Mouse (Mus musculus): ENCODE results near the gene Gm7075. TPM values are rescaled to one million over a fixed set of nuclear protein-coding genes. Genes with fewer than 3 reads are reported as not detected.

Gm7075 gene
- total and polyA plus RNA-seq, 2 experiments from 2014 or later: not detected

DNA sequence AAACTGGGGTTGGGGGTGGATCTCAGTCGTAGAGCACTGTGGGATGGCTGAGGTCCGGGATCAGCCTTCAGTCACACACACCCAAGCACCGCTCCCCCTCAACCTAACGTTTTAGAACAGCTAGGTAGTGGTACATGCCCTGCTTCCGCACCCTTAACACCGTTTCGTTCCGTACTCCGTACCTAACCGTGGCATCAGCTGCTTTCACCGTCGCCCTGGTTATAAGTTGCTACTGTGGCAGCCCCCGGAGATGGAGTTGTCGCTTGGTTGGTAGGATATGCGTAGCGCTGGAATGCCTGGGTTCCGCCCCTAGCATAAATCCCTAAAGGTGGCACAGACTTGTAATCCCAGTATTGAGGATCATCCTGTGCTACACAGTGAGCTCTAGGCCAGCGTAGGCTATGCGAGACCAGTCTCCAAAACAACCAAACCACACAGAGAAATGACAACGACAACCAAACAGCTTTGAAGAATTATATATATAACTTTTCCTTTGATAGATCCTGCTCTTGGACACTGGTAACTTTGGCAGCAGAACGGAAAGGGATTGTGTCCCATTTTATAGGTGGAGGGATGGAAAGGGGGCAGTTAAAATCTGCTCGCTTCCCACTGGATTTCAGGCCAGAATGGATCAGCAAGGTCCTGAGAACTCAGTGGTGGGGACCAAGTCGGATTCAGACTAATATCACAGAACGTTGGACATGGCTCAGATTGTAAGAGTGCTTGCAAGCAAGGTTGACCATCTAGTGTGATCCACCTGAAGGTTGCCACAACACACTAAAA, 39.9 kb downstream of the Gm7075 start, which contains the start of gene Sirt1:
Gene Sirt1, minus strand, starts transcription at position 207 of the 783 bp plus-strand sequence.
- no peaks in the 10 kb centered on the region for H3K36me3 ChIP-seq (ENCODE audit: insufficient read depth, low read length)
- H3K4me3 ChIP-seq (ENCODE audit: low read length): peak within 1 kb of the TSS; percentile 50
- DNase-seq (ENCODE audit: low spot score): peak; percentile 14
- WGBS: 4% methylated on average over 24 of the region's 24 CpGs
- peak within 1 kb of the TSS; percentile 90 for H3K4me2 ChIP-seq (ENCODE audit: low read depth, low read length)
- H3K4me1 ChIP-seq (ENCODE audit: insufficient read depth, low read length): no peaks in the 10 kb centered on the region
- peak within 1 kb of the TSS; percentile 66 for H3K9ac ChIP-seq (replicated peaks; ENCODE audit: low read length)
- no peak for TF ChIP-seq CTCF (IDR thresholded peaks at IDR 0.05; ENCODE audit: low read depth)
- no peaks in the 10 kb centered on the region for H3K27me3 ChIP-seq (ENCODE audit: insufficient read depth, low read length)
- ATAC-seq: no peak
- H3K27ac ChIP-seq: peak within 1 kb of the TSS; percentile 62
- H3K9me3 ChIP-seq (ENCODE audit: low read length): no peaks in the 10 kb centered on the region

DNA sequence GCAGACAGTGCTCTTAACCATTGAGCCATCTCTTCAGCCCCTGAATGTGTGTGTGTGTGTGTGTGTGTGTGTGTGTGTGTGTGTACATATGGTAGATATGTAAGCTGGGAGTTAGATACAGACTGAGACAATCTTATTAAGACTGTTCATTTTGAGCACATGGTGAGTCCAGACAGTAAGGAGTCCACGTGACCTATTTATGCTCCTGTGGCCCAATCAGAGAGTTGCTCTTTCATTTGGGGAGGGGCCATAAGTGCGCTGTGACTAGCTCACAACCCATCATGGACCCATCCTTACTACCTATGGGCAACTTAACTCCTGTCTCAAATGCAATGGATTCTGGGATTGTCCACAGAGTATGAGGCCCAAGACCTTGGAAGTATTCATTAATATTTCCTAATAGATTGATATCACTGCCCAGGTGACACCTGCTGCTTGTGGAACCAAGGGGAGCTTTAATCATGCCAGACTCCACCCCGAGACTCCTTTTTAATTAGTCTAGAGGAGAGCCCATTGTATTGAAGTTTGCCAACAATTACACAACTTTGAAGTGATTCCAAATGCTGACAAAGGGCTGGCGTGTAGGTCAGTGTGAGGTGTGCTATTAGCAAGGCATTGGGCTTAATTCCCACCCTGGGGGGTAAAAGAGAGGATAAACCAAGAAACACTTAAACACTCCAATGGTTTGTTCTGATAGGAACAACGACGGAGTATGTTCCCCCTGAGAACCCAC, 42.5 kb downstream of the Gm7075 start:
- H3K27ac ChIP-seq: no peak overlapping the region
- H3K9me3 ChIP-seq (ENCODE audit: low read length): no peaks in the 10 kb centered on the region
- H3K4me2 ChIP-seq (ENCODE audit: low read depth, low read length): no peak overlapping the region
- ATAC-seq: no peak
- H3K4me3 ChIP-seq (ENCODE audit: low read length): no peak overlapping the region
- no peaks in the 10 kb centered on the region for H3K27me3 ChIP-seq (ENCODE audit: insufficient read depth, low read length)
- H3K36me3 ChIP-seq (ENCODE audit: insufficient read depth, low read length): no peaks in the 10 kb centered on the region
- 69% methylated on average over 6 of the region's 6 CpGs for WGBS
- DNase-seq (ENCODE audit: low spot score): no peak
- H3K9ac ChIP-seq (replicated peaks; ENCODE audit: low read length): no peak overlapping the region
- TF ChIP-seq CTCF (IDR thresholded peaks at IDR 0.05; ENCODE audit: low read depth): no peak
- H3K4me1 ChIP-seq (ENCODE audit: insufficient read depth, low read length): no peaks in the 10 kb centered on the region

GRCm38 (mm10) chr10:63377468-63377867, 44.1 kb downstream of the Gm7075 start:
- DNase-seq (ENCODE audit: low spot score): peak; percentile 87
- Histone ChIP-seq H3K9ac (replicated peaks; ENCODE audit: low read length) (no peak overlapping the region), H3K36me3 (ENCODE audit: insufficient read depth, low read length) (no peaks in the 10 kb centered on the region), H3K27me3 (ENCODE audit: insufficient read depth, low read length) (no peaks in the 10 kb centered on the region), H3K9me3 (ENCODE audit: low read length) (no peaks in the 10 kb centered on the region), H3K4me1 (ENCODE audit: insufficient read depth, low read length) (no peaks in the 10 kb centered on the region), H3K4me2 (ENCODE audit: low read depth, low read length) (no peak overlapping the region), H3K27ac (no peak overlapping the region), H3K4me3 (ENCODE audit: low read length) (no peak overlapping the region)
- ATAC-seq: peak; percentile 39
- peak; percentile 90 for TF ChIP-seq CTCF (IDR thresholded peaks at IDR 0.05; ENCODE audit: low read depth)
- WGBS: 18% methylated on average over 9 of the region's 9 CpGs

DNA sequence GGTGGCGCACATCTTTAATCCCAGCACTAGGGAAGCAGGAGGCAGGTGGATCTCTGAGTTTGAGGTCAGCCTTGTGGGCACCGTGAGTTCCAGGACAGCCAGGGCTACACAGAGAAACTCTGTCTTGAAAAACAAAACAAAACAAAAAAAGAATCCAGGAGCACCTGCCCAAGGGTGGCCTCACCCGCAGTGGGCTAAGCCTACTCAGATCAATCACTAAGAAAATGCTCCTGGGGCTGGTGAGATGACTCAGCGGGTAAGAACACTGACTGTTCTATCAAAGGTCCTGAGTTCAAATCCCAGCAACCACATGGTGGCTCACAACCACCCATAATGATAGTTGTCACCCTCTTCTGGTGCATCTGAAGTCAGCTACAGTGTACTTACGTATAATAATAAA, 45.3 kb downstream of the Gm7075 start:
- Histone ChIP-seq H3K9ac (replicated peaks; ENCODE audit: low read length) (no peak overlapping the region), H3K9me3 (ENCODE audit: low read length) (no peaks in the 10 kb centered on the region), H3K36me3 (ENCODE audit: insufficient read depth, low read length) (no peaks in the 10 kb centered on the region), H3K27me3 (ENCODE audit: insufficient read depth, low read length) (no peaks in the 10 kb centered on the region), H3K27ac (no peak overlapping the region), H3K4me2 (ENCODE audit: low read depth, low read length) (no peak overlapping the region), H3K4me1 (ENCODE audit: insufficient read depth, low read length) (no peaks in the 10 kb centered on the region), H3K4me3 (ENCODE audit: low read length) (no peak overlapping the region)
- TF ChIP-seq CTCF (IDR thresholded peaks at IDR 0.05; ENCODE audit: low read depth): no peak
- 91% methylated on average over 5 of the region's 5 CpGs for WGBS
- ATAC-seq (no peak), DNase-seq (ENCODE audit: low spot score) (no peak)

Other genes starting within 250 kb of the Gm7075 start
- 0.16 and 3.0 TPM in 2 replicates for gene Mypn, start 217.8 kb downstream of the Gm7075 start, total RNA-seq (2014; rRNA removed)
- gene Mypn, start 217.8 kb downstream of the Gm7075 start, polyA plus RNA-seq (2015; fragmentation: Nextera tagmentation; extraction: Ambion mirVana): 0.71 and 0.79 TPM in 2 replicates
- 30.0 and 52.7 TPM in 2 replicates for gene Herc4, start 178.0 kb downstream of the Gm7075 start, total RNA-seq (2014; rRNA removed)
- 16.6 and 18.0 TPM in 2 replicates for gene Herc4, start 178.0 kb downstream of the Gm7075 start, polyA plus RNA-seq (2015; fragmentation: Nextera tagmentation; extraction: Ambion mirVana)
- gene Sirt1, start 40.1 kb downstream of the Gm7075 start, total RNA-seq (2014; rRNA removed): 11.0 and 12.6 TPM in 2 replicates
- 3.2 and 3.5 TPM in 2 replicates for gene Sirt1, start 40.1 kb downstream of the Gm7075 start, polyA plus RNA-seq (2015; fragmentation: Nextera tagmentation; extraction: Ambion mirVana)
- 6.6 and 8.4 TPM in 2 replicates for gene Dnajc12, start 39.3 kb downstream of the Gm7075 start, total RNA-seq (2014; rRNA removed)
- 23.4 and 24.2 TPM in 2 replicates for gene Dnajc12, start 39.3 kb downstream of the Gm7075 start, polyA plus RNA-seq (2015; fragmentation: Nextera tagmentation; extraction: Ambion mirVana)
- 2.1 and 2.9 TPM in 2 replicates for gene Ctnna3, start 8.3 kb upstream of the Gm7075 start, total RNA-seq (2014; rRNA removed)
- gene Ctnna3, start 8.3 kb upstream of the Gm7075 start, polyA plus RNA-seq (2015; fragmentation: Nextera tagmentation; extraction: Ambion mirVana): 1.0 and 1.3 TPM in 2 replicates

Measured in hindbrain, postnatal 0 days (tissue).